Mouse (Mus musculus): ENCODE measurements around the gene Aplp2. TPM values are rescaled to one million over a fixed set of nuclear protein-coding genes. Genes with fewer than 3 reads are reported as not detected.

Aplp2 gene
- polyA plus RNA-seq, 1 experiment from 2014 or later, result 182 TPM

DNA sequence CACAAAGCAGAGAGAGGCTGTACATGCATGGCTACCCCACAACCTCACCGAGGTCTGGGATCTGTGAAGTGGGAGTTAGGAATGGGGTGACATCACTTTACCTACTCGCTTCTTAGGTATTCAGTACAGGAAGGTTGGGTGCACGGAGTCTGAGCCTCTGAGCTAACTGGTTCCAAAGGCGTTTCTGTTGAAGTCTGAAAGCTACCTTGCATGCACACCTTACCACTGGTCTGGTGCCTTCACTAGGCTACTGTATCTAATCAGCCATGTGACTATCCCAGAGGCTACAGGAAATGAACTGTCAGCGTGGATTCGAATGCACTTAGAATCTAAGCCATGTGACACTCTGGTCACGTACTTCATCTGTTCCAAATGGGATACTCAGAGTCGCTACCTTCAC is 55.0 kb downstream of the Aplp2 start:
- WGBS (ENCODE audit: insufficient replicate concordance), result 85% methylated on average over 8 of the region's 8 CpGs
- no peak for ATAC-seq (ENCODE audit: insufficient read depth)
- no peaks in the 10 kb centered on the region for H3K9me3 ChIP-seq (replicated peaks)

DNA sequence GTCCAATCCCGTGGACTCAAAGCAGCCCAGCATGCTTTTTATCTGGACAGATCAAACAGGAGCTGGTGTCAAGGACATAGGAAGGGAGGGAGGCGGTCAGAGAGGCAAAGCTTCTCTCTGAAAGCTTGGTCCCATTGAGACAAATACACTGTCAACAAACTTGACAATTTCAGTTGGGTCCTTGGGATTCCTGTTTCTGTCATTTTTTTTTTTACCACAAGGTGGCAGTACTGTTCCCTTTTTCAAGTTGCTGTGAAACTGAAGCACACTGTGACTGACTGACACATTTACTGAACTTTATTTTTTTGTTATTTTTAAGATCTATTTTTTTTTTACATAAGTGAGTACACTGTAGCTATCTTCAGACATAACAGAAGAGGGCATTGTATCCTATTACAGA is 60.6 kb downstream of the Aplp2 start:
- Histone ChIP-seq H3K36me3 (replicated peaks) (peaks cover 97% of the 10 kb centered on the region), H3K27ac (replicated peaks) (no peak overlapping the region), H3K27me3 (no peaks in the 10 kb centered on the region), H3K9ac (no peak overlapping the region), H3K4me2 (no peak overlapping the region), H3K4me3 (replicated peaks) (no peak overlapping the region), H3K9me3 (replicated peaks) (no peaks in the 10 kb centered on the region), H3K4me1 (replicated peaks) (no peaks in the 10 kb centered on the region)
- ATAC-seq (ENCODE audit: insufficient read depth), result no peak
- 63% methylated on average over 2 of the region's 2 CpGs for WGBS (ENCODE audit: insufficient replicate concordance)

More for the DNA sequence above, 55.0 kb downstream of the Aplp2 start:
- Histone ChIP-seq H3K36me3 (replicated peaks) (peaks cover 98% of the 10 kb centered on the region), H3K4me3 (replicated peaks) (no peak overlapping the region), H3K27me3 (no peaks in the 10 kb centered on the region), H3K4me2 (no peak overlapping the region), H3K4me1 (replicated peaks) (no peaks in the 10 kb centered on the region), H3K9ac (no peak overlapping the region), H3K27ac (replicated peaks) (no peak overlapping the region)

DNA sequence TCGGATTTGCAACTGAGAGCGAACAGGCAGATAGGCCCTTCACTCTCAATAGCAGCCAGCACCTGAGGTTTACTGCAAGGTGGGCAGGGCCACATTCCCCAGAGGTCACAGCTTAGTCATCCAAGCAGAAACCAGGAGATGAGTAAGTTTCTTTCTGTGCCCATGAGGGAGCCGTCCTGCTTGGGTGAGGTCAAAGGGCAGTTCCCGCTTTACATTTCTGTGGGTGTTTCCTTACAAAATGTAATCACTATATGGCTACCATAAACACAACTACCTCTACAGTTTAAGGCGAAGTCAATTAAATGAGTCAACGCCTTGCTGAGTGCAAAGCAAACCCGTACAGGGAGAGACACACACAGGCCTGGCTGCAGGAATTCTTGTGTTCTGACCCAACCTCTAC is 63.5 kb downstream of the Aplp2 start:
- Histone ChIP-seq H3K4me3 (replicated peaks) (no peak overlapping the region), H3K4me2 (no peak overlapping the region), H3K36me3 (replicated peaks) (peaks cover 72% of the 10 kb centered on the region), H3K27me3 (no peaks in the 10 kb centered on the region), H3K27ac (replicated peaks) (no peak overlapping the region), H3K9ac (no peak overlapping the region), H3K4me1 (replicated peaks) (peaks cover 9% of the 10 kb centered on the region; the same call in 1 of the 2 replicates), H3K9me3 (replicated peaks) (no peaks in the 10 kb centered on the region)
- 75% methylated on average over 7 of the region's 7 CpGs for WGBS (ENCODE audit: insufficient replicate concordance)
- ATAC-seq (ENCODE audit: insufficient read depth), result no peak

DNA sequence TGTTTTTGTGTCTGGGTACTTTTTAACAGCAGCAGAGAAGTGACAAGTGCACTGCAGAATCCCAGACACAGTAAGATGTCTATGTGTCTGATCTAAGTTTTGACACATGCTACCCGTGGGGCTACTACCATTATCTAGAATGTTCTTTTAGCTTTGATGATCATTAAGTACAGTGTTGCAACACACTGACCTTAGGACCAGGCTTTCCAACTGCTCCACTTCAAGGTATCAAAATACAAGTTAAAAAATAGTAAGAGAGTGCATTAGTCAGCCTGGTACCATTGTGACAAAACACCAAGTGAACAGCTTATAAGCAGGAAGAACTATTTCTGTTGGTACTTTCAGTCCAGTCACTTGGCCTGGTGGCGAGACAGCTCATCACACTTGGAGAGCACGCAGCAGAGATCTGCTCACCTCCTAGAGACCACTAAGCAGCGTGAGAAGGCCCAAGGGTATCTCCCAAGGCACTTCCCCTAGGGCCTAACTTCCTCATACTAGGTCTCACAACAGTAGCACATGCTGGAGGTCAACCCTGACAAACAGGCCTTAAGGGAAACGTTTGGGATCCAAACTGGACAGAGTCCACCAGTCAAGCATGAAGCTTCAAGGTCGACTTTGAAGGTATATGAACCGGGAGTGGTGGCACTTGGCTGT is 66.2 kb downstream of the Aplp2 start:
- Histone ChIP-seq H3K4me2 (no peak overlapping the region), H3K4me3 (replicated peaks) (no peak overlapping the region), H3K36me3 (replicated peaks) (peaks cover 46% of the 10 kb centered on the region), H3K9me3 (replicated peaks) (no peaks in the 10 kb centered on the region), H3K9ac (no peak overlapping the region), H3K4me1 (replicated peaks) (peaks cover 9% of the 10 kb centered on the region; the same call in 1 of the 2 replicates), H3K27ac (replicated peaks) (no peak overlapping the region), H3K27me3 (no peaks in the 10 kb centered on the region)
- WGBS (ENCODE audit: insufficient replicate concordance), result 49% methylated on average over 7 of the region's 7 CpGs
- no peak for ATAC-seq (ENCODE audit: insufficient read depth)

DNA sequence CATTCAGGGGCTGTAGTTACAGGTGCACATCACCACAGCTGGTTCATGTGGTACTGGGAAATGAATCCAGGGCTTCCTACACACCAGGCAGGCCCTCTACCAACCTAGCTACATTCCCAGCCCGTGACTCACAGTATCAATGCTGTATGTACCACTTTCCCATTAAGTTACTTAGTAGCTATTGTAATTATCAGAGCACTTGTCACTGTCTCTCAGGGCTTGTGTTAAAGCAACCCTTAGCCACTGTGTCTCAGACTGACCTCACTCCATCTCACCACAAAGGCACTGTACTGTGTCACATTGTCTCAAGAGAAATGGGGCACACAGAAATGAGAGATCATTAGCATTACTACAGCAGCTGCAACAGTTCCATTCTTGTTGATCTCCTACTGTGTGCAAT is 68.7 kb downstream of the Aplp2 start:
- ATAC-seq (ENCODE audit: insufficient read depth), result no peak
- H3K36me3 ChIP-seq (replicated peaks), result peaks cover 22% of the 10 kb centered on the region
- H3K9me3 ChIP-seq (replicated peaks), result no peaks in the 10 kb centered on the region
- H3K4me1 ChIP-seq (replicated peaks), result peaks cover 9% of the 10 kb centered on the region; the same call in 1 of the 2 replicates
- H3K4me3 ChIP-seq (replicated peaks), result no peak overlapping the region
- no peaks in the 10 kb centered on the region for H3K27me3 ChIP-seq
- no peak overlapping the region for H3K9ac ChIP-seq
- no peak overlapping the region for H3K27ac ChIP-seq (replicated peaks)
- H3K4me2 ChIP-seq, result no peak overlapping the region
- 67% methylated on average over 1 of the region's 1 CpGs for WGBS (ENCODE audit: insufficient replicate concordance)

DNA sequence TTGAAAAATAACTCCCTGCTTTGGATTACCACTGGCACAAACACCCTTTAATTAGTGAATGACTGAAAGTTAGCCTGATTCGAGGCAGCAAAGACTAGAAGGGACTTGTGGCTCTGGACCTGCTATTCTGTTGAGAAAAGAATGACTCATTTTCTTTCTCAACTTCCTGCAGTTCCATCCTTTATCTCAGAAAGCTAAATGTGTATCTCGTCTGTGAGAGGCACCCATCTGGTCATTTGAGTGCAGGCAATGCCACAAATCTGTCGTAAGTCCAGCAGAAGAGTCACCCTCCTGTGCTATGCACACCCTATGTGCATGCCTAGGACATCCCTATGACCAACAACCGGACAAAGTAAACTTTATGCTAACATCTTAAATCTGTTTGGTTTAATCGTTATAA is 78.5 kb downstream of the Aplp2 start:
- H3K4me2 ChIP-seq, result no peak overlapping the region
- no peaks in the 10 kb centered on the region for H3K9me3 ChIP-seq (replicated peaks)
- no peak overlapping the region for H3K4me3 ChIP-seq (replicated peaks)
- H3K36me3 ChIP-seq (replicated peaks), result no peaks in the 10 kb centered on the region
- ATAC-seq (ENCODE audit: insufficient read depth), result no peak
- H3K9ac ChIP-seq, result no peak overlapping the region
- H3K27ac ChIP-seq (replicated peaks), result no peak overlapping the region
- H3K27me3 ChIP-seq, result peaks cover 79% of the 10 kb centered on the region
- peaks cover 18% of the 10 kb centered on the region for H3K4me1 ChIP-seq (replicated peaks)
- 38% methylated on average over 5 of the region's 5 CpGs for WGBS (ENCODE audit: insufficient replicate concordance)

DNA sequence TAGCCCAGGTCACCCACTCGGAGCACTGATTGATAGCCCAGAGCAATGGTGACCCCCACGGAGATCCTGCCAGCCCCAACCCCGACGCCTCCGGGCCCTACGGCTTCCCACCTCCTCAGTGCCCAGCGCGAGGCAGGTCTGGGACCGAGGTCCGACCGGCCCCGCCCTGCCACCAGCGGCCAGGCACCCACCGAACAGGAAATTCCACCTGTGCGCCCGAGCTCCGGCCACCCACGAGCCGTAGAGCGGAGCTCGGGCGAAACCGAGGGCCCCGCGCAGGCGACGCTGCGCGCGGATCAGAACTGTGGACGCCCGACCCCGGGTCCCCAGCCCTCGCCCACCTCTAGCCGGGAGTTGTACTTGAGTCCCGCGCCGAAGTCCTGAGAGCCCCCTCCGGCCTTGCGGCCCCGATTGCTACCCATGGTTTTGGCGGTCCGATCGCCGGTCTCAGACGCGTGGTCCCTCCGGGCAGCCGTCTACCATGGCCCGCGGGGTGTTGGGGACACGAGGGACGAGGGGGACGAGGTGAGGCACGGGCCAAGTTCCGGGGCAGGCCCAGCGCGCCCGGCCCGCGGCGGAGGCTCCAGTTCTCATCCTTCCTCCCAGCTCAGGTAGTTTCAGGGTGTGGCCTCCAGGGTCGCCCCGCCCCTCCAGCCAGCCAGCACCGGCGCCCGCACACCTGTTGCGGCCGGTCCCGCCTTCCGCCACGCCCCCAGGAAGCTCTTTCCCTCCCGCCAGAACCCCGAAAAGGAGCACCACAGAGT is 80.2 kb downstream of the Aplp2 start, which contains the start of gene St14:
St14 (minus strand) TSS at position 649 of the 764 bp plus-strand sequence.
- Histone ChIP-seq H3K4me1 (replicated peaks) (peaks cover 18% of the 10 kb centered on the region), H3K4me3 (replicated peaks) (peak within 1 kb of the TSS; percentile 47), H3K36me3 (replicated peaks) (no peaks in the 10 kb centered on the region), H3K9me3 (replicated peaks) (no peaks in the 10 kb centered on the region), H3K4me2 (peak within 1 kb of the TSS; percentile 72), H3K27me3 (peaks cover 92% of the 10 kb centered on the region), H3K9ac (no peak within 1 kb of the TSS), H3K27ac (replicated peaks) (no peak within 1 kb of the TSS)
- WGBS (ENCODE audit: insufficient replicate concordance), result under 1% methylated on average over 74 of the region's 74 CpGs
- no peak for ATAC-seq (ENCODE audit: insufficient read depth)

DNA sequence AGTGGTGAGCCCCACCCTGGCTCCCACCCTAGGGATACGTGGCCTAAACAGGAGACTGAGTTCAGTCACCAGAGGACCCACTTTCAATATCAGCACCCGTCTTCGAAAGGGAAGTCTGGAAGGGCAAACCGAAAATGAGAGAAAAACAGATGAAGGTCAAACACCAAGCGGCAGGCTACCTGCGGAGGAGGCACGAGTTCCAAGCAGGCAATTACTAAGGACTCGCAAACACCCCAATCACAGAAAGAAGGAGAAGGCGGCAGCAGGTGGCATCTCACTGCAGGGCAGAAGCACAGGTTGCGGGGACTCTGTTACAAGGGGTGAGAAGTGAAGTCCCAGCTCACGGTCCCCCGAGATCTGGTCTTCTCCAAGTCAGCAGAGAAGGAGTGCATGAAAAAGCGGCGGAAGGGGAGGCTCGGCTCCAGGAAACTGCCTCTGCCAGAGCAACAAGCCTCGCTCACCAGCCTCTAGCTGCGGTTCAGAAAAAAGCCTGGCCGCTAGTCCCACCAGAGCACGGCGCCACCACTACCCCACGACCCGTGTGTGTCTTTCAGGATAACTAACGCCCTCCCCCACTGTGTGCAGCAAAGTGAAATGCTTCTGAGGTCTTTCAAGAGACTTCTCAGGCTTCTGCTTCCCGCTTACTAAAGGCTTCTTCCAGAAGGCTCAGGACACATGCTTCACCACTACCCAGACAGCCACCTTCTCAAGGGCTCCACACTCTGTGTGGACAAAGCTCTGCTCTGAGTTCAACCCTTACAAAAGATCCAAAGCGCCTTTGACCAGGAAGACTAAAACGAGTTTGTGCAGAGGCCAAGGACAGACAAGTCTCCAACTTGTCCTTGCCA is 81.0 kb downstream of the Aplp2 start:
- no peak for ATAC-seq (ENCODE audit: insufficient read depth)
- Histone ChIP-seq H3K4me2 (peak overlapping the region; percentile 72), H3K9me3 (replicated peaks) (no peaks in the 10 kb centered on the region), H3K36me3 (replicated peaks) (no peaks in the 10 kb centered on the region), H3K4me1 (replicated peaks) (peaks cover 18% of the 10 kb centered on the region), H3K27ac (replicated peaks) (no peak overlapping the region), H3K4me3 (replicated peaks) (peak overlapping the region; percentile 47), H3K9ac (no peak overlapping the region), H3K27me3 (peaks cover 87% of the 10 kb centered on the region)
- 3% methylated on average over 26 of the region's 26 CpGs for WGBS (ENCODE audit: insufficient replicate concordance)

DNA sequence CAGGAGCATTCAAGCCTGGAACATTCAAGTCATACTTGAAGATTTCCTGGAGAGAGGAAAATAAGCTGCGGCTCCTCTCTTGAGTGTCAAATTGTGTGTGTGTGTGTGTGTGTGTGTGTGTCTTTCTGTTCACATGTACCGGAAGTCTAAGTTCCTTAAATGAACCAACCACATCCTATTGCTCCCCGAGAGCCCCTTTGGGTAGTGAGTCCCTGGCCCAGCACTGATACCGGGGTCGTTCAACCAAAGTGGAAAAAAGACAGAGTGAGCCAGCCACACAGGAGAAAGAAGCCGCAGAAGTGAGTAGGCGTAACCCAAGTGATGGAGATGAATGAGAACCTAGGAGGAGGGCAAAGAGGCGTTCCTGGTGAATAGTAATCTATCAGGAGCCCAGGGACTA is 81.7 kb downstream of the Aplp2 start:
- WGBS (ENCODE audit: insufficient replicate concordance), result 8% methylated on average over 8 of the region's 8 CpGs
- peak overlapping the region; percentile 72 for H3K4me2 ChIP-seq
- no peaks in the 10 kb centered on the region for H3K36me3 ChIP-seq (replicated peaks)
- H3K4me1 ChIP-seq (replicated peaks), result peaks cover 18% of the 10 kb centered on the region
- peak overlapping the region; percentile 47 for H3K4me3 ChIP-seq (replicated peaks)
- ATAC-seq (ENCODE audit: insufficient read depth), result no peak
- no peak overlapping the region for H3K9ac ChIP-seq
- H3K27ac ChIP-seq (replicated peaks), result no peak overlapping the region
- no peaks in the 10 kb centered on the region for H3K9me3 ChIP-seq (replicated peaks)
- H3K27me3 ChIP-seq, result peaks cover 81% of the 10 kb centered on the region

DNA sequence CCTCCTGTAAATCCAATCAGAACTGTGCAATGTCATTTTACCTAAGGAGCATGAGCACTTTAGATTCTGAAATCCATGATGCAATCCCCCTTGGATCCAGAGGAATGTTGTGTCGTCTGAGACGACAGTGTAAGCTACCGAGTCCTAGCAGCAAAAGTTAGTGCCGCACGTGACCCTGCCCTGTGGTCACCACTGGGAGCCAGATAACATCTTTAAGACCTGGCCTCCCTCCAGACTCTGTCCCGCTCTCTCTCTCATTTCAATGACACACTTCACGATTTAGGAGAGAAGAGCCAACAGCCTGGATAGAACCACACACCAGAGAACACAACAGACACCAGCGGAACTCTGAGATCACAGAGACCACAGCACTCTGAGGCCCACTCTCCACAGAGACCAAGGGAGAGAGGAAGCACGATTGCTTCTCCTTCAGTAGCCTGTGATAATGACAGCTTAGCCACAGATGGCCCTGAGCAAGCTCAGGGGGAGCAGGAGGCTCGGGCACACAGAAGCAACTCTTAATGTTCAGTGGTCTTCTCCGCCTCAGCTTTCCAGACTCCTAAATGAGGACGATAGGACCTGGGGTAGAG is 83.6 kb downstream of the Aplp2 start:
- Histone ChIP-seq H3K9ac (no peak overlapping the region), H3K27ac (replicated peaks) (no peak overlapping the region), H3K4me2 (no peak overlapping the region), H3K27me3 (peaks cover 61% of the 10 kb centered on the region), H3K4me3 (replicated peaks) (no peak overlapping the region), H3K9me3 (replicated peaks) (no peaks in the 10 kb centered on the region), H3K4me1 (replicated peaks) (peaks cover 18% of the 10 kb centered on the region), H3K36me3 (replicated peaks) (no peaks in the 10 kb centered on the region)
- WGBS (ENCODE audit: insufficient replicate concordance), result 26% methylated on average over 12 of the region's 12 CpGs
- ATAC-seq (ENCODE audit: insufficient read depth), result no peak

DNA sequence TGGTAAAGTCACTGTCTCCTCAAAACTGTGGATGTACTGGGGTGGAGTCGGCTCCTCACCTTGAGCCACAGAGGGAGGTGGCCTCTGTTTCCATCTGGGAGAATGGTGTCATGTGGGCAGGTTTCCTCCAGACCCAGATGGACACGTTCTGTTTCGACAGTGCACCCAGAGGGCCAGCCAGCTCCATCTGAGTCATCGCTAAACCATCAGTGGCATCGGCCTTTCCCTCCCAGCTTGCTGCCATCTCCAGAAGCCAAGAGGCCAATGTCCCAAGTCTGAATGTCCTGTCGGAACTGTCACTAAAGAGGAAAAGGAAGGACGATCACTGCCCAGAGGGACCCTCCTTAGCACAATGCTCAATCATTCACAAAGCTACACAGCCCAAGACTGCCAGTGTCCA is 85.5 kb downstream of the Aplp2 start:
- peaks cover 43% of the 10 kb centered on the region for H3K27me3 ChIP-seq
- H3K4me3 ChIP-seq (replicated peaks), result no peak overlapping the region
- H3K27ac ChIP-seq (replicated peaks), result no peak overlapping the region
- H3K36me3 ChIP-seq (replicated peaks), result no peaks in the 10 kb centered on the region
- H3K4me1 ChIP-seq (replicated peaks), result peaks cover 10% of the 10 kb centered on the region
- ATAC-seq (ENCODE audit: insufficient read depth), result no peak
- H3K9me3 ChIP-seq (replicated peaks), result no peaks in the 10 kb centered on the region
- H3K4me2 ChIP-seq, result no peak overlapping the region
- H3K9ac ChIP-seq, result no peak overlapping the region
- 59% methylated on average over 7 of the region's 7 CpGs for whole genome bisulfite sequencing (ENCODE audit: insufficient replicate concordance)

All from liver, embryonic 15.5 days (tissue).